15 mouse cellular contexts compared by ENCODE assay signal in the genomic region with DNA sequence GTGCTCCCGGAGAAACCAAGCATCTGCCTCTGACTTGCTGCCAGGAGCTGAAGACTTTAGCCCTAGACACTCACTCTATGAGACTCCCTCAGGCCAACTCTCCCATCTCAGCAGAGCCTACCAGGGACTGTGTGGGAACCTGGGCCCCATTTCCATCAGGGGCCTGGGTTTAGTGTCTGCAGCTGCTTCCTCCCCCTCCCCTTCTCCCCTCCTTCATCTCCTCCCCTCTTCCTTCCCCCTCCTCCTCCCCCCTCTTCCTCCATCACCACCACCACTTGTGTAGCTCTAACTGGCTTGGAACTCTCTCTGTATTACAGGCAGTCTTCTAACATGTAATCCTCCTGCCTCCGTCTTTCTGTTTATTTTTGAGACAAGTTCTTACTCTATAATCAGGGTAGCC. TPM values are rescaled to one million over a fixed set of nuclear protein-coding genes. Genes with fewer than 3 reads are reported as not detected.
DNase-seq lines count a peak whose midpoint lies in the region; ATAC-seq lines count a peak whose summit lies in the region.
"Had no signal": no experiment of that assay in that cellular context is flagged by ENCODE, and none has a peak within 500 bp of the region (broad histone marks: within the 10 kb centered on the region; RNA-seq: fewer than 3 reads in every experiment).

No protein-coding gene starts in this region.

- peaks cover 23% of the 10 kb centered on the region for H3K4me1 ChIP-seq in forebrain, embryonic 10.5 days
- peaks cover 9% of the 10 kb centered on the region for H3K4me1 ChIP-seq in forebrain, embryonic 14.5 days (ENCODE audit: control insufficient read depth, insufficient read depth, low read length)
- H3K4me1 ChIP-seq in kidney, embryonic 16.5 days (ENCODE audit: insufficient read depth, low read length): peaks cover 21% of the 10 kb centered on the region

- no peak overlapping the region for H3K4me3 ChIP-seq in forebrain, embryonic 10.5 days
- H3K4me3 ChIP-seq in forebrain, embryonic 14.5 days (ENCODE audit: low read depth, low read length): no peak overlapping the region
- H3K4me3 ChIP-seq in kidney, embryonic 16.5 days (ENCODE audit: low read length): no peak overlapping the region
- H3K4me3 ChIP-seq: forebrain, embryonic 12.5 days; midbrain, embryonic 12.5 days; neural tube, embryonic 13.5 days had no signal

- H3K9ac ChIP-seq in forebrain, embryonic 14.5 days (ENCODE audit: low read length): no peak overlapping the region
- no peak overlapping the region for H3K9ac ChIP-seq in kidney, embryonic 16.5 days (replicated peaks; ENCODE audit: low read length)
- H3K9ac ChIP-seq: forebrain, embryonic 12.5 days; liver, postnatal 0 days; midbrain, embryonic 12.5 days had no signal

- no peaks in the 10 kb centered on the region for H3K36me3 ChIP-seq in forebrain, embryonic 10.5 days (replicated peaks)
- H3K36me3 ChIP-seq in forebrain, embryonic 14.5 days (ENCODE audit: control insufficient read depth, insufficient read depth, low read length): no peaks in the 10 kb centered on the region
- H3K36me3 ChIP-seq in kidney, embryonic 16.5 days (ENCODE audit: insufficient read depth, low read length): no peaks in the 10 kb centered on the region
- H3K36me3 ChIP-seq: forebrain, embryonic 12.5 days; midbrain, embryonic 12.5 days; neural tube, embryonic 13.5 days had no signal

- DNase-seq in forebrain, embryonic 10.5 days (ENCODE audit: extremely low spot score, low spot score): no peak
- DNase-seq in forebrain, embryonic 14.5 days (ENCODE audit: low spot score): no peak
- no peak for DNase-seq in kidney, postnatal 36 days
- peak; percentile 66 to 68 for DNase-seq in thymus, postnatal 10 days (ENCODE audit: low spot score in 2 of 2)
- DNase-seq in B cell, adult 2 months: no peak
- no peak for DNase-seq in left cerebral cortex, postnatal 14 days (ENCODE audit: low spot score in 2 of 2)
- DNase-seq: kidney, adult 11 months; layer of hippocampus, adult 9-11 months; liver, postnatal 0 days had no signal

- no peak overlapping the region for H3K4me2 ChIP-seq in forebrain, embryonic 14.5 days (ENCODE audit: low read length)
- H3K4me2 ChIP-seq in kidney, embryonic 16.5 days (replicated peaks; ENCODE audit: low read depth, low read length): no peak overlapping the region
- H3K4me2 ChIP-seq: forebrain, embryonic 12.5 days had no signal

- H3K27me3 ChIP-seq in forebrain, embryonic 10.5 days (ENCODE audit: poor library complexity, severe bottlenecking): peaks cover 15% of the 10 kb centered on the region
- H3K27me3 ChIP-seq in forebrain, embryonic 14.5 days (replicated peaks; ENCODE audit: control insufficient read depth, insufficient read depth, low read length): no peaks in the 10 kb centered on the region
- no peaks in the 10 kb centered on the region for H3K27me3 ChIP-seq in kidney, embryonic 16.5 days (ENCODE audit: insufficient read depth, low read length)
- H3K27me3 ChIP-seq: forebrain, embryonic 12.5 days; neural tube, embryonic 13.5 days had no signal

- H3K27ac ChIP-seq in forebrain, embryonic 10.5 days: peak overlapping the region; percentile 35; the same call in 1 of the 2 replicates
- H3K27ac ChIP-seq in forebrain, embryonic 14.5 days (ENCODE audit: low read depth, low read length): no peak overlapping the region
- peak overlapping the region; percentile 65 for H3K27ac ChIP-seq in kidney, embryonic 16.5 days (ENCODE audit: low read length)

- no peak for ATAC-seq in forebrain, embryonic 14.5 days
- peak; percentile 36 for ATAC-seq in kidney, embryonic 16.5 days (ENCODE audit: low FRiP score, low TSS enrichment)
- 0 out of 2 replicates have a peak, but pooled peaks have one; percentile 5 for ATAC-seq in granulocyte monocyte progenitor cell, adult 5-6 weeks (replicated peaks; ENCODE audit: poor library complexity, severe bottlenecking)
- ATAC-seq: liver, postnatal 0 days had no signal

- 58% methylated on average over 2 of the region's 2 CpGs for WGBS in forebrain, embryonic 10.5 days
- 71% methylated on average over 2 of the region's 2 CpGs for WGBS in forebrain, embryonic 14.5 days
- 57% methylated on average over 2 of the region's 2 CpGs for WGBS in kidney, embryonic 16.5 days

- H3K9me3 ChIP-seq in forebrain, embryonic 10.5 days: peaks cover 5% of the 10 kb centered on the region; the same call in 1 of the 2 replicates
- H3K9me3 ChIP-seq in forebrain, embryonic 14.5 days (replicated peaks; ENCODE audit: control insufficient read depth, low read length): no peaks in the 10 kb centered on the region
- H3K9me3 ChIP-seq in kidney, embryonic 16.5 days (ENCODE audit: low read length): no peaks in the 10 kb centered on the region
- H3K9me3 ChIP-seq: forebrain, embryonic 12.5 days; midbrain, embryonic 12.5 days; neural tube, embryonic 13.5 days had no signal

- intact Hi-C loops in left cerebral cortex, postnatal 14 days (cut with DNase I): no loop called here

RNA-seq across cellular contexts. Expression of gene Gm42791, which starts 35.2 kb away (rescaled TPM):
- polyA plus RNA-seq in forebrain, embryonic 10.5 days (2016; fragmentation: Nextera tagmentation; extraction: Ambion mirVana): 1.2 and 2.5 TPM in 2 replicates
- 8.4 TPM in 1 of 2 replicates, not detected in the other for polyA plus RNA-seq in forebrain, embryonic 14.5 days (2014; fragmentation: Nextera tagmentation; extraction: Ambion mirVana)
- polyA plus RNA-seq in kidney, embryonic 16.5 days (2015; fragmentation: Nextera tagmentation; extraction: Ambion mirVana): 0.42 TPM in 1 of 2 replicates, not detected in the other
- 4.6 TPM in 1 of 2 replicates, not detected in the other for total RNA-seq in granulocyte monocyte progenitor cell, adult 5-6 weeks (2014; fragmentation: Nextera tagmentation)
- total RNA-seq in granulocyte monocyte progenitor cell, adult 5-6 weeks (2017): 3.8 TPM in 1 of 2 replicates, not detected in the other
- 10 to 100 TPM; 16.6 to 17.8 TPM for total RNA-seq in left cerebral cortex, postnatal 14 days (2021)
- polyA plus RNA-seq: gonadal fat pad, adult 2 months had no signal

Comparison
In these comparisons a context has a peak if more than half of its experiments do, and no peak if none do; other contexts are left out.
1. DNase-seq: peak in thymus, postnatal 10 days (2 of 2); none in forebrain, embryonic 10.5 days (single experiment), forebrain, embryonic 14.5 days (single experiment), kidney, postnatal 36 days (0 of 2), B cell, adult 2 months (0 of 2) and left cerebral cortex, postnatal 14 days (0 of 2).